8 mouse cellular contexts compared by ENCODE assay signal in the genomic region with DNA sequence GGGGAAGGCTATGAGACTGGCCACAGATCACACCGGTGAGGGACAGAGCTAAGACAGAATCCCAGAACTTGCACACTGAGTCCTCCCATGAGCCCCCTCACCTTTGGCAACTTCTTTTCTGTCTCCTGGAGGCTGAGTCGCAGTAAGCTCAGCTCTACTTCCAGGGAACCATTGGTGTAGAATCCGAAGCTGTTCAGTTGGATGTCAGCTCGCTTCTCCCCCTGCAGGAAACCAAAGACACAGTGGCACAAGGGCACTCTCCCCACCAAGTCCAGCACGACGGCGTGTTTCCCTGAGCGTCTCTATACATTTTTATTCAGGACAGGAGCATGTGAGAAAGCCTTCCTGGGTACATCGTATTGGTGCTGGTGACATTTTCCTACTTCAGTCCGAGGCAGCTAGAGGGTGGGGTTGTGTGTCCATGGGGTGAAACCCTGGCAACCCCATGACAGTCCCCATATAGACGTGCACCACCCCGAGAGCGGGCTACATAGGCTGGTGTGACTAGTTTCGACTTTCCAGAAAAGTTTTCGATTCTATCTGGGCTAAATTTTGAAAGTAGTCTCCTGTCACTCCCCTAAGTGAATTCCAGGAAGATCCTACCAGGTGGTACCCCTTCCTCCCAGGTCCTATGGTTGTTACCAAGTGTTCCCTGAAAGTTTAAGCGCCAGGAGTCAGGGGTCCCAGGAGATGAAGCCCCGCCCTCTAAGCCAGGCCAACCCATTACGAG. TPM values are rescaled to one million over a fixed set of nuclear protein-coding genes. Genes with fewer than 3 reads are reported as not detected.
DNase-seq lines count a peak whose midpoint lies in the region; ATAC-seq and TF ChIP-seq lines count a peak whose summit lies in the region.

No protein-coding gene starts in this region.

- DNase-seq in cerebellum, adult 2 months = no peak
- DNase-seq in cerebellum, postnatal 25 days = no peak
- DNase-seq in neural tube, embryonic 11.5 days (ENCODE audit: low spot score) = no peak
- DNase-seq in neural tube, embryonic 10.5 days (ENCODE audit: extremely low spot score, low spot score) = no peak
- DNase-seq in midbrain, embryonic 10.5 days (ENCODE audit: low spot score) = peak; percentile 23
- no peak for DNase-seq in frontal cortex, postnatal 10 days (ENCODE audit: low spot score in 2 of 2)
- no peak for DNase-seq in ovary, adult 18-20 months (ENCODE audit: low spot score)

- no peaks in the 10 kb centered on the region for H3K36me3 ChIP-seq in neural tube, embryonic 11.5 days (ENCODE audit: control insufficient read depth, insufficient read depth, low read length)
- peaks cover 24% of the 10 kb centered on the region for H3K36me3 ChIP-seq in hindbrain, embryonic 12.5 days
- peaks cover 27% of the 10 kb centered on the region for H3K36me3 ChIP-seq in midbrain, embryonic 10.5 days

- peak overlapping the region; percentile 78 for H3K9ac ChIP-seq in neural tube, embryonic 11.5 days (ENCODE audit: low read length)
- H3K9ac ChIP-seq in hindbrain, embryonic 12.5 days = peak overlapping the region; percentile 73

- H3K4me3 ChIP-seq in cerebellum, adult 2 months (replicated peaks; ENCODE audit: insufficient read depth, low read depth, low read length) = peak overlapping the region; percentile 79
- H3K4me3 ChIP-seq in neural tube, embryonic 11.5 days (ENCODE audit: low read depth, low read length) = peak overlapping the region; percentile 68
- peak overlapping the region; percentile 54 for H3K4me3 ChIP-seq in hindbrain, embryonic 12.5 days
- peak overlapping the region; percentile 81 for H3K4me3 ChIP-seq in midbrain, embryonic 10.5 days

- TF ChIP-seq CTCF in cerebellum, adult 2 months (IDR thresholded peaks at IDR 0.05; ENCODE audit: borderline replicate concordance, insufficient read depth, low read depth, low read length) = no peak

- peak; percentile 54 for ATAC-seq in neural tube, embryonic 11.5 days (ENCODE audit: insufficient read depth, low FRiP score, low TSS enrichment)
- ATAC-seq in hindbrain, embryonic 12.5 days (ENCODE audit: low FRiP score) = peak; percentile 4

- 2% methylated on average over 18 of the region's 18 CpGs for WGBS in cerebellum, adult 2 months
- 4% methylated on average over 18 of the region's 18 CpGs for WGBS in neural tube, embryonic 11.5 days
- WGBS in hindbrain, embryonic 12.5 days = 5% methylated on average over 18 of the region's 18 CpGs
- 4% methylated on average over 18 of the region's 18 CpGs for WGBS in midbrain, embryonic 10.5 days

- no peaks in the 10 kb centered on the region for H3K9me3 ChIP-seq in neural tube, embryonic 11.5 days (ENCODE audit: control insufficient read depth, low read length)
- H3K9me3 ChIP-seq in hindbrain, embryonic 12.5 days (replicated peaks) = no peaks in the 10 kb centered on the region
- no peaks in the 10 kb centered on the region for H3K9me3 ChIP-seq in midbrain, embryonic 10.5 days (replicated peaks)

- peak overlapping the region; percentile 83 for H3K27ac ChIP-seq in cerebellum, adult 2 months (ENCODE audit: insufficient read depth, low read length)
- peak overlapping the region; percentile 93 for H3K27ac ChIP-seq in neural tube, embryonic 11.5 days (ENCODE audit: low read depth, low read length)
- peak overlapping the region; percentile 91 for H3K27ac ChIP-seq in hindbrain, embryonic 12.5 days
- peak overlapping the region; percentile 95 for H3K27ac ChIP-seq in midbrain, embryonic 10.5 days (replicated peaks)

- TF ChIP-seq POLR2A in cerebellum, adult 2 months (IDR thresholded peaks at IDR 0.05; ENCODE audit: borderline replicate concordance, insufficient read depth, low read length) = no peak

- H3K27me3 ChIP-seq in cerebellum, adult 2 months (ENCODE audit: control insufficient read depth, insufficient read depth, low read length) = no peaks in the 10 kb centered on the region
- no peaks in the 10 kb centered on the region for H3K27me3 ChIP-seq in neural tube, embryonic 11.5 days (ENCODE audit: control insufficient read depth, insufficient read depth, low read length)
- no peaks in the 10 kb centered on the region for H3K27me3 ChIP-seq in hindbrain, embryonic 12.5 days
- no peaks in the 10 kb centered on the region for H3K27me3 ChIP-seq in midbrain, embryonic 10.5 days (ENCODE audit: low read depth, poor library complexity, severe bottlenecking)

- peak overlapping the region; percentile 46 for H3K4me2 ChIP-seq in neural tube, embryonic 11.5 days (ENCODE audit: low read depth)
- peak overlapping the region; percentile 79 for H3K4me2 ChIP-seq in hindbrain, embryonic 12.5 days (replicated peaks)

- H3K4me1 ChIP-seq in cerebellum, adult 2 months (ENCODE audit: control insufficient read depth, insufficient read depth, low read length) = 0 out of 2 replicates have a peak, but pooled peaks cover 3% of the 10 kb centered on the region
- H3K4me1 ChIP-seq in neural tube, embryonic 11.5 days (ENCODE audit: control insufficient read depth, insufficient read depth, low read length) = peaks cover 7% of the 10 kb centered on the region
- H3K4me1 ChIP-seq in hindbrain, embryonic 12.5 days = peaks cover 31% of the 10 kb centered on the region
- H3K4me1 ChIP-seq in midbrain, embryonic 10.5 days = peaks cover 38% of the 10 kb centered on the region

RNA-seq across cellular contexts. Expression of a gene that starts 1.4 kb away (rescaled TPM):
- polyA plus RNA-seq in cerebellum, adult 2 months (2012; rRNA removed) = 44.0 and 46.9 TPM in 2 replicates
- polyA plus RNA-seq in neural tube, embryonic 11.5 days (2014; fragmentation: Nextera tagmentation; extraction: Ambion mirVana) = 24.2 and 29.1 TPM in 2 replicates
- polyA plus RNA-seq in hindbrain, embryonic 12.5 days (2016; fragmentation: Nextera tagmentation; extraction: Ambion mirVana) = 24.7 and 27.1 TPM in 2 replicates
- 23.9 and 26.0 TPM in 2 replicates for polyA plus RNA-seq in midbrain, embryonic 10.5 days (2016; fragmentation: Nextera tagmentation; extraction: Ambion mirVana)

RNA-seq across cellular contexts. Expression of a gene that starts 2.4 kb away (rescaled TPM):
- 8.5 and 10.1 TPM in 2 replicates for polyA plus RNA-seq in cerebellum, adult 2 months (2012; rRNA removed)
- 21.3 and 21.7 TPM in 2 replicates for polyA plus RNA-seq in neural tube, embryonic 11.5 days (2014; fragmentation: Nextera tagmentation; extraction: Ambion mirVana)
- 23.5 and 23.9 TPM in 2 replicates for polyA plus RNA-seq in hindbrain, embryonic 12.5 days (2016; fragmentation: Nextera tagmentation; extraction: Ambion mirVana)
- polyA plus RNA-seq in midbrain, embryonic 10.5 days (2016; fragmentation: Nextera tagmentation; extraction: Ambion mirVana) = 34.0 and 42.1 TPM in 2 replicates

RNA-seq across cellular contexts. Expression of a gene that starts 18.9 kb away (rescaled TPM):
- polyA plus RNA-seq in cerebellum, adult 2 months (2012; rRNA removed) = 1.1 and 1.3 TPM in 2 replicates
- polyA plus RNA-seq in neural tube, embryonic 11.5 days (2014; fragmentation: Nextera tagmentation; extraction: Ambion mirVana) = 0.49 and 0.66 TPM in 2 replicates
- polyA plus RNA-seq in hindbrain, embryonic 12.5 days (2016; fragmentation: Nextera tagmentation; extraction: Ambion mirVana) = 0.76 and 1.2 TPM in 2 replicates
- 0.07 TPM in 1 of 2 replicates, not detected in the other for polyA plus RNA-seq in midbrain, embryonic 10.5 days (2016; fragmentation: Nextera tagmentation; extraction: Ambion mirVana)

RNA-seq across cellular contexts. Expression of a gene that starts 32.1 kb away (rescaled TPM):
- polyA plus RNA-seq in cerebellum, adult 2 months (2012; rRNA removed) = 1.2 and 1.5 TPM in 2 replicates
- 1.9 and 2.5 TPM in 2 replicates for polyA plus RNA-seq in neural tube, embryonic 11.5 days (2014; fragmentation: Nextera tagmentation; extraction: Ambion mirVana)
- 1.9 and 2.0 TPM in 2 replicates for polyA plus RNA-seq in hindbrain, embryonic 12.5 days (2016; fragmentation: Nextera tagmentation; extraction: Ambion mirVana)
- 1.9 and 2.0 TPM in 2 replicates for polyA plus RNA-seq in midbrain, embryonic 10.5 days (2016; fragmentation: Nextera tagmentation; extraction: Ambion mirVana)

RNA-seq across cellular contexts. Expression of a gene that starts 52.9 kb away (rescaled TPM):
- polyA plus RNA-seq in cerebellum, adult 2 months (2012; rRNA removed) = not detected in 2 replicates
- polyA plus RNA-seq in neural tube, embryonic 11.5 days (2014; fragmentation: Nextera tagmentation; extraction: Ambion mirVana) = 0.28 TPM in 1 of 2 replicates, not detected in the other
- not detected in 2 replicates for polyA plus RNA-seq in hindbrain, embryonic 12.5 days (2016; fragmentation: Nextera tagmentation; extraction: Ambion mirVana)
- polyA plus RNA-seq in midbrain, embryonic 10.5 days (2016; fragmentation: Nextera tagmentation; extraction: Ambion mirVana) = 0.06 and 0.21 TPM in 2 replicates
